ENCODE assay signal across 19 mouse cellular contexts in the genomic region with DNA sequence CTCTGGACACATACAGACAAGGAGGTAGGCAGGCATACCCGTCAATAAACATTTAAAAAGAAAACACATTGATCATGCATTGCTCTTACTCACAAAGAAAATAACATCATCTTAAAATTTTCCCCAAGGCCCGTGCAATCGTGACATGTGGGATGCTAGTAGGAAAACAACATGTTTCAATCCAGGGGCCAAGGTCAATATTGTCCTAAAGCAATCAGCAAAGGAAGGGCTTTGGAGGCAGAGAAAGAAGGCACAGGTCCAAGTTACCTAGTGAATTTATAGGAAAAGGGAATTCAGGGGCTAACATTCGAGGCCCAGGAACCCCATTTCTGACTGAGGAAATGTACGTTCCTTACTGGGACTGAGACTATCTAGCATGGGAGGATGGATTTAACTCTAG. TPM values are rescaled to one million over a fixed set of nuclear protein-coding genes. Genes with fewer than 3 reads are reported as not detected.
DNase-seq lines count a peak whose midpoint lies in the region; ATAC-seq and TF ChIP-seq lines count a peak whose summit lies in the region.
"Had no signal": no experiment of that assay in that cellular context is flagged by ENCODE, and none has a peak within 500 bp of the region (broad histone marks: within the 10 kb centered on the region; RNA-seq: fewer than 3 reads in every experiment).

No protein-coding gene starts in this region.

- 76% methylated on average over 5 of the region's 5 CpGs for WGBS in heart, embryonic 13.5 days
- 90% methylated on average over 5 of the region's 5 CpGs for WGBS in midbrain, embryonic 11.5 days
- 88% methylated on average over 5 of the region's 5 CpGs for WGBS in midbrain, embryonic 10.5 days
- WGBS in liver, embryonic 16.5 days (ENCODE audit: insufficient replicate concordance): 51% methylated on average over 5 of the region's 5 CpGs
- 83% methylated on average over 5 of the region's 5 CpGs for WGBS in neural tube, embryonic 14.5 days
- WGBS in kidney, adult 2 months: 87% methylated on average over 5 of the region's 5 CpGs

- no peak overlapping the region for H3K4me2 ChIP-seq in heart, embryonic 13.5 days
- no peak overlapping the region for H3K4me2 ChIP-seq in midbrain, embryonic 11.5 days
- H3K4me2 ChIP-seq in liver, embryonic 16.5 days (ENCODE audit: low read depth, low read length): no peak overlapping the region
- peak overlapping the region; percentile 64 for H3K4me2 ChIP-seq in neural tube, embryonic 14.5 days (ENCODE audit: low read depth, low read length)
- H3K4me2 ChIP-seq: embryonic facial prominence, embryonic 15.5 days; intestine, embryonic 15.5 days; limb, embryonic 15.5 days had no signal

- peaks cover 4% of the 10 kb centered on the region; the same call in 1 of the 2 replicates for H3K27me3 ChIP-seq in heart, embryonic 13.5 days (replicated peaks)
- H3K27me3 ChIP-seq in midbrain, embryonic 11.5 days (ENCODE audit: control insufficient read depth, insufficient read depth, low read length): no peaks in the 10 kb centered on the region
- peaks cover 28% of the 10 kb centered on the region for H3K27me3 ChIP-seq in midbrain, embryonic 10.5 days (ENCODE audit: low read depth, poor library complexity, severe bottlenecking)
- H3K27me3 ChIP-seq in liver, embryonic 16.5 days (ENCODE audit: control insufficient read depth, insufficient read depth, low read depth, low read length): no peaks in the 10 kb centered on the region
- no peaks in the 10 kb centered on the region for H3K27me3 ChIP-seq in neural tube, embryonic 14.5 days (ENCODE audit: control insufficient read depth, insufficient read depth, low read length)
- no peaks in the 10 kb centered on the region for H3K27me3 ChIP-seq in kidney, adult 2 months (replicated peaks; ENCODE audit: control insufficient read depth, insufficient read depth, low read length)
- H3K27me3 ChIP-seq: embryonic facial prominence, embryonic 15.5 days; intestine, embryonic 15.5 days; limb, embryonic 15.5 days had no signal

- TF ChIP-seq POLR2A in kidney, adult 2 months (IDR thresholded peaks at IDR 0.05; ENCODE audit: low read depth, low read length): no peak

- H3K4me3 ChIP-seq in heart, embryonic 13.5 days: no peak overlapping the region
- no peak overlapping the region for H3K4me3 ChIP-seq in midbrain, embryonic 11.5 days (ENCODE audit: low read depth, low read length)
- no peak overlapping the region for H3K4me3 ChIP-seq in midbrain, embryonic 10.5 days
- no peak overlapping the region for H3K4me3 ChIP-seq in liver, embryonic 16.5 days (ENCODE audit: low read depth, low read length)
- H3K4me3 ChIP-seq in neural tube, embryonic 14.5 days (ENCODE audit: low read depth, low read length): no peak overlapping the region; the same call in 1 of the 2 replicates
- H3K4me3 ChIP-seq in kidney, adult 2 months (ENCODE audit: insufficient read depth, low read depth, low read length): no peak overlapping the region
- H3K4me3 ChIP-seq: embryonic facial prominence, embryonic 15.5 days; heart, embryonic 10.5 days; intestine, embryonic 15.5 days; limb, embryonic 15.5 days; megakaryocyte, embryonic 14.5 days had no signal

- no peak overlapping the region for H3K9ac ChIP-seq in heart, embryonic 13.5 days
- H3K9ac ChIP-seq in midbrain, embryonic 11.5 days (ENCODE audit: low read length): no peak overlapping the region
- H3K9ac ChIP-seq in liver, embryonic 16.5 days (ENCODE audit: low read depth, low read length): no peak overlapping the region
- no peak overlapping the region for H3K9ac ChIP-seq in neural tube, embryonic 14.5 days (replicated peaks; ENCODE audit: low read depth, low read length)
- H3K9ac ChIP-seq: embryonic facial prominence, embryonic 15.5 days; intestine, embryonic 15.5 days; limb, embryonic 15.5 days had no signal

- DNase-seq in heart, adult 18-20 months: no peak
- peak; percentile 19 for DNase-seq in midbrain, embryonic 11.5 days (ENCODE audit: low spot score, missing footprints)
- DNase-seq in midbrain, embryonic 10.5 days (ENCODE audit: low spot score): no peak
- DNase-seq in kidney, adult 2 months: no peak
- DNase-seq in layer of hippocampus, adult 11-12 months (ENCODE audit: low spot score): no peak
- DNase-seq: B cell, adult 2 months; embryo, embryonic 11 days; gastrocnemius, postnatal 14 days; lung, postnatal 10 days; right cerebral cortex, postnatal 25 days; thymus, postnatal 14 days had no signal

- no peak for ATAC-seq in heart, embryonic 13.5 days (ENCODE audit: extremely low read depth, insufficient number of reproducible peaks, low FRiP score, low TSS enrichment)
- ATAC-seq in midbrain, embryonic 11.5 days (ENCODE audit: low FRiP score): no peak
- ATAC-seq in liver, embryonic 16.5 days (ENCODE audit: low read depth): 0 out of 2 replicates have a peak, but pooled peaks have one; percentile 25
- ATAC-seq in neural tube, embryonic 14.5 days (ENCODE audit: low read depth): no peak
- ATAC-seq: intestine, embryonic 15.5 days had no signal

- H3K9me3 ChIP-seq in heart, embryonic 13.5 days: no peaks in the 10 kb centered on the region
- no peaks in the 10 kb centered on the region for H3K9me3 ChIP-seq in midbrain, embryonic 11.5 days (ENCODE audit: control insufficient read depth, low read length)
- no peaks in the 10 kb centered on the region for H3K9me3 ChIP-seq in midbrain, embryonic 10.5 days (replicated peaks)
- H3K9me3 ChIP-seq in liver, embryonic 16.5 days (replicated peaks; ENCODE audit: control insufficient read depth, low read length): no peaks in the 10 kb centered on the region
- H3K9me3 ChIP-seq in neural tube, embryonic 14.5 days (ENCODE audit: control insufficient read depth, low read length): no peaks in the 10 kb centered on the region
- H3K9me3 ChIP-seq: embryonic facial prominence, embryonic 15.5 days; heart, embryonic 10.5 days; intestine, embryonic 15.5 days; limb, embryonic 15.5 days; megakaryocyte, embryonic 14.5 days had no signal

- peaks cover 69% of the 10 kb centered on the region for H3K4me1 ChIP-seq in heart, embryonic 13.5 days
- H3K4me1 ChIP-seq in midbrain, embryonic 11.5 days (ENCODE audit: control insufficient read depth, insufficient read depth, low read length): peaks cover 5% of the 10 kb centered on the region; the same call in 1 of the 2 replicates
- peaks cover 29% of the 10 kb centered on the region for H3K4me1 ChIP-seq in midbrain, embryonic 10.5 days
- peaks cover 4% of the 10 kb centered on the region; the same call in 1 of the 2 replicates for H3K4me1 ChIP-seq in liver, embryonic 16.5 days (ENCODE audit: control insufficient read depth, low read depth, low read length)
- peaks cover 20% of the 10 kb centered on the region for H3K4me1 ChIP-seq in neural tube, embryonic 14.5 days (ENCODE audit: control insufficient read depth, insufficient read depth, low read length)
- H3K4me1 ChIP-seq in kidney, adult 2 months (ENCODE audit: control insufficient read depth, insufficient read depth, low read length): peaks cover 6% of the 10 kb centered on the region; the same call in 1 of the 2 replicates
- H3K4me1 ChIP-seq: megakaryocyte, embryonic 14.5 days had no signal

- peak overlapping the region; percentile 41; the same call in 1 of the 2 replicates for H3K27ac ChIP-seq in heart, embryonic 13.5 days (replicated peaks)
- H3K27ac ChIP-seq in midbrain, embryonic 11.5 days (ENCODE audit: low read depth, low read length): no peak overlapping the region
- H3K27ac ChIP-seq in midbrain, embryonic 10.5 days (replicated peaks): no peak overlapping the region; the same call in 1 of the 2 replicates
- H3K27ac ChIP-seq in liver, embryonic 16.5 days (ENCODE audit: low read length): peak overlapping the region; percentile 74
- H3K27ac ChIP-seq in neural tube, embryonic 14.5 days (ENCODE audit: low read depth, low read length): no peak overlapping the region
- no peak overlapping the region for H3K27ac ChIP-seq in kidney, adult 2 months (ENCODE audit: insufficient read depth, low read depth, low read length)
- H3K27ac ChIP-seq: embryonic facial prominence, embryonic 15.5 days; intestine, embryonic 15.5 days; limb, embryonic 15.5 days had no signal

- H3K36me3 ChIP-seq in heart, embryonic 13.5 days: no peaks in the 10 kb centered on the region
- H3K36me3 ChIP-seq in midbrain, embryonic 11.5 days (ENCODE audit: control insufficient read depth, insufficient read depth, low read length): no peaks in the 10 kb centered on the region
- H3K36me3 ChIP-seq in midbrain, embryonic 10.5 days: no peaks in the 10 kb centered on the region; the same call in 1 of the 2 replicates
- no peaks in the 10 kb centered on the region; the same call in 1 of the 2 replicates for H3K36me3 ChIP-seq in liver, embryonic 16.5 days (ENCODE audit: control insufficient read depth, insufficient read depth)
- no peaks in the 10 kb centered on the region for H3K36me3 ChIP-seq in neural tube, embryonic 14.5 days (ENCODE audit: control insufficient read depth, insufficient read depth, low read length)
- H3K36me3 ChIP-seq in kidney, adult 2 months (ENCODE audit: control insufficient read depth, insufficient read depth, low read length): no peaks in the 10 kb centered on the region
- H3K36me3 ChIP-seq: embryonic facial prominence, embryonic 15.5 days; heart, embryonic 10.5 days; intestine, embryonic 15.5 days; limb, embryonic 15.5 days had no signal

- TF ChIP-seq CTCF in kidney, adult 2 months (conservative IDR thresholded peaks at IDR 0.05; ENCODE audit: insufficient read depth, insufficient read length, low read depth, low read length): no peak

RNA-seq across cellular contexts. Expression of a gene that starts 2.9 kb away (rescaled TPM):
- polyA plus RNA-seq in heart, embryonic 13.5 days (2015; fragmentation: Nextera tagmentation; extraction: Ambion mirVana): 9.3 and 9.5 TPM in 2 replicates
- 1 to 10 TPM; 4.4 to 4.8 TPM for total RNA-seq in heart, adult 18-20 months (2021)
- polyA plus RNA-seq in midbrain, embryonic 11.5 days (2014; fragmentation: Nextera tagmentation; extraction: Ambion mirVana): 2.2 and 2.6 TPM in 2 replicates
- polyA plus RNA-seq in midbrain, embryonic 10.5 days (2016; fragmentation: Nextera tagmentation; extraction: Ambion mirVana): 0.69 and 1.7 TPM in 2 replicates
- polyA plus RNA-seq in liver, embryonic 16.5 days (2015; fragmentation: Nextera tagmentation; extraction: Ambion mirVana): 5.6 and 6.5 TPM in 2 replicates
- polyA plus RNA-seq in neural tube, embryonic 14.5 days (2014; fragmentation: Nextera tagmentation; extraction: Ambion mirVana): 1.6 and 3.1 TPM in 2 replicates
- 14.4 and 21.6 TPM in 2 replicates for polyA plus RNA-seq in kidney, adult 2 months (2012; rRNA removed)

RNA-seq across cellular contexts. Expression of a gene that starts 3.4 kb away (rescaled TPM):
- polyA plus RNA-seq in heart, embryonic 13.5 days (2015; fragmentation: Nextera tagmentation; extraction: Ambion mirVana): 10.4 and 13.3 TPM in 2 replicates
- 10 to 100 TPM; 11.6 to 13.4 TPM for total RNA-seq in heart, adult 18-20 months (2021)
- 19.0 and 20.1 TPM in 2 replicates for polyA plus RNA-seq in midbrain, embryonic 11.5 days (2014; fragmentation: Nextera tagmentation; extraction: Ambion mirVana)
- polyA plus RNA-seq in midbrain, embryonic 10.5 days (2016; fragmentation: Nextera tagmentation; extraction: Ambion mirVana): 6.4 and 15.8 TPM in 2 replicates
- polyA plus RNA-seq in liver, embryonic 16.5 days (2015; fragmentation: Nextera tagmentation; extraction: Ambion mirVana): 26.5 and 30.8 TPM in 2 replicates
- 31.5 and 35.6 TPM in 2 replicates for polyA plus RNA-seq in neural tube, embryonic 14.5 days (2014; fragmentation: Nextera tagmentation; extraction: Ambion mirVana)
- polyA plus RNA-seq in kidney, adult 2 months (2012; rRNA removed): 2.6 TPM in 2 replicates

Comparison
In these comparisons a context has a peak if more than half of its experiments do, and no peak if none do; other contexts are left out.
1. H3K27ac ChIP-seq: peak in heart, embryonic 13.5 days (single experiment) and liver, embryonic 16.5 days (single experiment); none in midbrain, embryonic 11.5 days (single experiment), midbrain, embryonic 10.5 days (single experiment), neural tube, embryonic 14.5 days (single experiment) and kidney, adult 2 months (single experiment).